Mouse (Mus musculus) stomach, embryonic 16.5 days (tissue): Measurements from ENCODE around the gene Batf. TPM values are rescaled to one million over a fixed set of nuclear protein-coding genes. Genes with fewer than 3 reads are reported as not detected.
"Not testable (repeated sequence)": the region's sequence is repeated elsewhere in the genome, so short reads cannot be mapped to it uniquely, and the experiment has no call there.

Experiments
- ATAC-seq: fragments of 200-750 bp; cut with Nextera tagmentation; 2 replicates; pipeline ENCODE4 v1.8.0; 2017; ENCODE audit warnings: moderate number of reproducible peaks, moderate TSS enrichment; ENCODE audit not compliant: insufficient read depth, low FRiP score
- H3K27ac ChIP-seq: fragments of 300-500 bp; sonication (generic); 2 replicates; pipeline ENCODE4 v1.5.1; 2014; ENCODE audit warnings: low read length
- H3K27me3 ChIP-seq: fragments of 300-500 bp; sonication (generic); 2 replicates; pipeline ENCODE4 v1.6.1; 2014; ENCODE audit warnings: low read length, control low read depth, mixed read lengths; ENCODE audit not compliant: control insufficient read depth, insufficient read depth
- H3K36me3 ChIP-seq: fragments of 300-500 bp; sonication (generic); 2 replicates; pipeline ENCODE4 v1.6.1; 2014; ENCODE audit warnings: low read length; ENCODE audit not compliant: control insufficient read depth, insufficient read depth
- H3K4me1 ChIP-seq: fragments of 300-500 bp; sonication (generic); 2 replicates; pipeline ENCODE4 v1.6.1; 2014; ENCODE audit warnings: low read length, control low read depth, mixed read lengths; ENCODE audit not compliant: control insufficient read depth, insufficient read depth
- H3K4me2 ChIP-seq: fragments of 300-500 bp; sonication (generic); 2 replicates; pipeline ENCODE4 v1.6.1; 2014; ENCODE audit warnings: low read depth, low read length, mixed read lengths
- H3K4me3 ChIP-seq: fragments of 300-500 bp; sonication (generic); replicated peaks from 2 replicates; pipeline ENCODE4 v1.5.1; 2014; ENCODE audit warnings: mild to moderate bottlenecking, low read length
- H3K9ac ChIP-seq: fragments of 300-500 bp; sonication (generic); 2 replicates; pipeline ENCODE4 v1.6.1; 2014; ENCODE audit warnings: low read length
- H3K9me3 ChIP-seq: fragments of 300-500 bp; sonication (generic); replicated peaks from 2 replicates; pipeline ENCODE4 v1.6.1; 2016; ENCODE audit warnings: low read length, control low read depth; ENCODE audit not compliant: control insufficient read depth
- WGBS: fragments of 180-500 bp; shearing (Covaris S2); extraction: QIAGEN DNeasy Blood & Tissue Kit; methylation state at CpG from one replicate; pipeline ENCODE4 v1.1.7; 2014; 5-methylcytosine and 5-hydroxymethylcytosine counted together
- polyA plus RNA-seq: library from polyadenylated mRNA; unstranded; fragments of >200 nt; fragmentation: Nextera tagmentation; extraction: Ambion mirVana; gene quantifications from 2 replicates; pipeline ENCODE4 v1.2.1, GENCODE M21; 2015

Batf gene
- polyA plus RNA-seq, 1 experiment from 2014 or later, result 4.6 TPM

DNA sequence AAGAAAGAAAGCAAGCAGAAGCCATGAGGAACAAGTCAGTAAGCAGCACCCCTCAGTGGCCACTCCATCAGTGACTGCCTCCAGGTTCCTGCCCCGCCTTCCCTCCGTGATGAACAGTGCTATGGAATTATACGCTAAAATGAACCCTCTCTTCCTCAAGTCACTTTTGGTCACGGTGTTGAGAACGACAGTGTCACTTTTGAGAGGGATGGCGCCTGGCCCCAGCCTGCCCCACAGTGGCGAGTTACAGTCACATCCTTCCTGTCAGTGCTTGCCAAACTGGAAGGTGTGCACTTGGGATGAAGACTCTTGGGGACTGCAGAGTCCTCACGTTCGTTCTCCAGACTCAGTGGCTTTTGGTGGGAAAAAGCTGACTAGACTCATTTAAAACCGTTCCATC, 39.1 kb upstream of the Batf start:
- no peak for ATAC-seq
- H3K36me3 ChIP-seq, result no peaks in the 10 kb centered on the region
- no peak overlapping the region for H3K4me2 ChIP-seq
- no peak overlapping the region for H3K27ac ChIP-seq
- no peaks in the 10 kb centered on the region for H3K9me3 ChIP-seq
- WGBS, result 42% methylated on average over 10 of the region's 10 CpGs
- H3K9ac ChIP-seq, result no peak overlapping the region
- H3K4me3 ChIP-seq, result no peak overlapping the region
- no peaks in the 10 kb centered on the region for H3K27me3 ChIP-seq
- H3K4me1 ChIP-seq, result no peaks in the 10 kb centered on the region

GRCm38 (mm10) chr12:85647955-85648354, 38.5 kb upstream of the Batf start:
- H3K4me2 ChIP-seq, result no peak overlapping the region

GRCm38 (mm10) chr12:85659319-85659718, 27.1 kb upstream of the Batf start:
- H3K27ac ChIP-seq, result no peak overlapping the region
- ATAC-seq, result no peak
- no peaks in the 10 kb centered on the region for H3K27me3 ChIP-seq

More at GRCm38 (mm10) chr12:85647955-85648354, 38.5 kb upstream of the Batf start:
- 86% methylated on average over 1 of the region's 1 CpGs for WGBS
- Histone ChIP-seq H3K9ac (no peak overlapping the region), H3K4me3 (no peak overlapping the region), H3K36me3 (no peaks in the 10 kb centered on the region), H3K4me1 (no peaks in the 10 kb centered on the region), H3K27me3 (no peaks in the 10 kb centered on the region), H3K9me3 (no peaks in the 10 kb centered on the region), H3K27ac (no peak overlapping the region)
- ATAC-seq, result no peak

DNA sequence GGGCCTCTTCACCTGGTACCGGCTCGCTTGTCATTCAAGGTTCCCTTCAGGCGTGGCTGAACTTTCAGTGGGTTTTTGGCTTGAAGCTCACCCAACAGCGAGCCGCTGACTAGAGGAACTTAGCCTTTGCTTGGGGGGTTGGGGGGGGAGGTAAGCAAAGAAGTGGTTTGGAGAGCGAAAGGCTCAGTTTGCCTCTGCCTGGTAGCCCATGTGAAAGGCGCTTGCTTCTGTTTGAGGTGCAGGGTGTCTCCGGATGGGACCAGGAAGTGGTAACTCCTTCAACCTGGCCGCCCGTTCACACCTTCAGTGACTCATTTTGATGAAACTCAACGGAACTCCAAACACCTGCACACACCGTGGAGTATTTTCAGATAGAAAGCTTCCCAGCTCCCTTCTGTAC, 25.6 kb upstream of the Batf start:
- Histone ChIP-seq H3K27ac (no peak overlapping the region), H3K4me3 (no peak overlapping the region), H3K36me3 (no peaks in the 10 kb centered on the region), H3K9me3 (no peaks in the 10 kb centered on the region), H3K9ac (no peak overlapping the region), H3K4me1 (no peaks in the 10 kb centered on the region), H3K27me3 (no peaks in the 10 kb centered on the region), H3K4me2 (no peak overlapping the region)
- no peak for ATAC-seq
- WGBS, result 75% methylated on average over 12 of the region's 12 CpGs

More at GRCm38 (mm10) chr12:85659319-85659718, 27.1 kb upstream of the Batf start:
- Histone ChIP-seq H3K4me3 (no peak overlapping the region), H3K36me3 (no peaks in the 10 kb centered on the region), H3K9ac (no peak overlapping the region), H3K9me3 (no peaks in the 10 kb centered on the region), H3K4me1 (no peaks in the 10 kb centered on the region), H3K4me2 (no peak overlapping the region)
- 56% methylated on average over 2 of the region's 2 CpGs for WGBS

DNA sequence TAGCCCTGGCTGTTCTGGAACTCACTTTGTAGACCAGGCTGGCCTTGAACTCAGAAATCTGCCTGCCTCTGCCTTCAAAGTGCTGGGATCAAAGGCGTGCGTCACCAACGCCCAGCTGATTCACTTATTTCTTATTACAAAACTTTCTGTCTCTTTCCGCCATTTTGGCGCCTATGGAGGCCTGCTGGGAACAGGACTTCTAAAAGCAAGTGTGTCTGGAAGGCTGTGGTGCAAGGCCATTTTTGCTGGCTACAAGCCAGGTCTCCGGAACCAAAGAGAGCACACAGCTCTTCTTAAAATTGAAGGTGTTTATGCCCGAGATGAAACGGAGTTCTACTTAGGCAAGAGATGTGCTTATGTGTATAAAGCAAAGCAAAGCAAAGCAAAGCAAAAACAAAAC, 24.2 kb upstream of the Batf start:
- not testable (repeated sequence) for H3K4me1 ChIP-seq, H3K9me3 ChIP-seq, H3K27ac ChIP-seq, H3K27me3 ChIP-seq, H3K4me3 ChIP-seq, ATAC-seq, H3K36me3 ChIP-seq, H3K9ac ChIP-seq, H3K4me2 ChIP-seq
- 83% methylated on average over 8 of the region's 8 CpGs for WGBS

- peak; percentile 47; the same call in 1 of the 2 replicates for ATAC-seq
- H3K27me3 ChIP-seq, result no peaks in the 10 kb centered on the region
- WGBS, result 8% methylated on average over 9 of the region's 9 CpGs
- H3K36me3 ChIP-seq, result no peaks in the 10 kb centered on the region
- no peaks in the 10 kb centered on the region for H3K4me1 ChIP-seq
- H3K9me3 ChIP-seq, result no peaks in the 10 kb centered on the region
- H3K4me3 ChIP-seq, result no peak overlapping the region
- no peak overlapping the region for H3K27ac ChIP-seq
- H3K4me2 ChIP-seq, result no peak overlapping the region
- H3K9ac ChIP-seq, result no peak overlapping the region
Measured at GRCm38 (mm10) chr12:85662896-85663295, 23.6 kb upstream of the Batf start.

- Histone ChIP-seq H3K27ac (no peak overlapping the region), H3K27me3 (no peaks in the 10 kb centered on the region), H3K9ac (no peak overlapping the region), H3K4me3 (no peak overlapping the region), H3K4me1 (peaks cover 2% of the 10 kb centered on the region; the same call in 1 of the 2 replicates), H3K9me3 (no peaks in the 10 kb centered on the region), H3K4me2 (no peak overlapping the region), H3K36me3 (no peaks in the 10 kb centered on the region)
- no peak for ATAC-seq
- 75% methylated on average over 8 of the region's 8 CpGs for WGBS
Measured at GRCm38 (mm10) chr12:85666112-85666511, 20.4 kb upstream of the Batf start.

DNA sequence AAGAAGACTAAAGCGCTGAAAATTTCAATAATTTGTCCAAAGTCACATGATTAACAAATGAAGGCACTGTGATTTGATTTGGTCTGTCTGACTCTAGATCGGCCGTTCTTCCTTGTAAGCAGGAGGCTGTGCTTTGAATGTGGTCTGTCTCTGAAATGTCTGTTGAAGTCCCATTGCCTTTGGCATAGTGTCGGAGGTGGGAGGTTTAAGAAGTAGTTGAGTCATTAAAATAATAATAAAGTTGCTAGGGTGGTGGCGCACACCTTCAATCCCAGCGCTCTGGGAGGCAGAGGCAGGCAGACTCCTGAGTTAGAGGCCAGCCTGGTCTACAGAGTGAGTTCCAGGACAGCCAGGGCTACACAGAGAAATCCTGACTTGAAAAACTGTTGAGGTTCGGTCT, 19.4 kb upstream of the Batf start:
- H3K9me3 ChIP-seq, result no peaks in the 10 kb centered on the region
- no peak for ATAC-seq
- H3K27ac ChIP-seq, result no peak overlapping the region
- H3K9ac ChIP-seq, result no peak overlapping the region
- 92% methylated on average over 7 of the region's 7 CpGs for WGBS
- H3K27me3 ChIP-seq, result no peaks in the 10 kb centered on the region
- no peak overlapping the region for H3K4me3 ChIP-seq
- no peak overlapping the region for H3K4me2 ChIP-seq
- peaks cover 2% of the 10 kb centered on the region; the same call in 1 of the 2 replicates for H3K4me1 ChIP-seq
- no peaks in the 10 kb centered on the region for H3K36me3 ChIP-seq

DNA sequence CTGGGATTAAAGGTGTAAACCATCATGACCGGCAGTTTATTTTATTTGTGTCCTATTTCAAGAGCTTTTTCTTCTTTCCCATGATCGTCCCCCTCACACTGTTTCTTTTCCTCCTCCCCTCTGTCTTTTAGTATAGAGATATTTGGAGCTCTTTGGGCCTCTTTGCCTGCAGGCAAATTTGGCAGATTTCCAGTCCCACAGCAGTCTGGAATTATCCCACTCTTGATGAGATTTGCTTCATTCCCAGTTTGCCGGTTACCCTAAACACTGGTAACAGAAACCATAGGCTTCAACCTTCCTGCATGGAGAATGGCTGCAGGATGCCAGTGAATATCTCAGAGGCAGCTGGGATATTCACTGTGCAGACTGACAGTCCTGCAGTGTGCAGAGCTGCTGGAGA, 17.8 kb upstream of the Batf start:
- 29% methylated on average over 3 of the region's 3 CpGs for WGBS
- Histone ChIP-seq H3K4me2 (no peak overlapping the region), H3K4me3 (no peak overlapping the region), H3K36me3 (no peaks in the 10 kb centered on the region), H3K9ac (no peak overlapping the region), H3K27me3 (no peaks in the 10 kb centered on the region), H3K27ac (no peak overlapping the region), H3K4me1 (peaks cover 2% of the 10 kb centered on the region; the same call in 1 of the 2 replicates), H3K9me3 (no peaks in the 10 kb centered on the region)
- 0 out of 2 replicates have a peak, but pooled peaks have one; percentile 33 for ATAC-seq

GRCm38 (mm10) chr12:85670080-85670479, 16.4 kb upstream of the Batf start:
- no peaks in the 10 kb centered on the region for H3K36me3 ChIP-seq
- H3K4me3 ChIP-seq, result no peak overlapping the region
- no peak overlapping the region for H3K9ac ChIP-seq
- no peaks in the 10 kb centered on the region for H3K27me3 ChIP-seq
- no peak overlapping the region for H3K4me2 ChIP-seq
- WGBS, result 59% methylated on average over 3 of the region's 3 CpGs
- H3K4me1 ChIP-seq, result peaks cover 2% of the 10 kb centered on the region; the same call in 1 of the 2 replicates
- no peak for ATAC-seq
- H3K27ac ChIP-seq, result no peak overlapping the region
- no peaks in the 10 kb centered on the region for H3K9me3 ChIP-seq
